Mouse (Mus musculus) macrophage (primary cell): ENCODE data around the gene Mrnip. TPM values are rescaled to one million over a fixed set of nuclear protein-coding genes. Genes with fewer than 3 reads are reported as not detected.
A peak's percentile ranks its signal among the peaks of the same experiment; 100 is the strongest.

Experiments used
- H3K27ac ChIP-seq: fragments of 350-480 bp; formaldehyde crosslinking; 2 replicates; pipeline ENCODE4 v1.9.0; 2021
- H3K36me3 ChIP-seq: fragments of 350-480 bp; formaldehyde crosslinking; 2 replicates; pipeline ENCODE4 v1.9.0; 2021; ENCODE audit errors: inconsistent target
- H3K4me3 ChIP-seq: fragments of 350-480 bp; formaldehyde crosslinking; 2 replicates; pipeline ENCODE4 v1.9.0; 2021; ENCODE audit errors: inconsistent target
- H3K79me2 ChIP-seq: fragments of 350-480 bp; formaldehyde crosslinking; 2 replicates; pipeline ENCODE4 v1.9.0; 2021; ENCODE audit errors: inconsistent target
- WGBS: methylation state at CpG from one replicate; pipeline ENCODE4 v1.1.7; 2026; ENCODE audit warnings: inconsistent platforms; ENCODE audit not compliant: missing documents; 5-methylcytosine and 5-hydroxymethylcytosine counted together
- polyA plus RNA-seq: library from polyadenylated mRNA; stranded (reverse); fragments of 250-400 nt; gene quantifications from 3 replicates; pipeline ENCODE4 v1.2.4, GENCODE M21; 2018; ENCODE audit warnings: inconsistent platforms

Gene Mrnip
- polyA plus RNA-seq, 1 experiment from 2014 or later = 4.9 TPM

DNA sequence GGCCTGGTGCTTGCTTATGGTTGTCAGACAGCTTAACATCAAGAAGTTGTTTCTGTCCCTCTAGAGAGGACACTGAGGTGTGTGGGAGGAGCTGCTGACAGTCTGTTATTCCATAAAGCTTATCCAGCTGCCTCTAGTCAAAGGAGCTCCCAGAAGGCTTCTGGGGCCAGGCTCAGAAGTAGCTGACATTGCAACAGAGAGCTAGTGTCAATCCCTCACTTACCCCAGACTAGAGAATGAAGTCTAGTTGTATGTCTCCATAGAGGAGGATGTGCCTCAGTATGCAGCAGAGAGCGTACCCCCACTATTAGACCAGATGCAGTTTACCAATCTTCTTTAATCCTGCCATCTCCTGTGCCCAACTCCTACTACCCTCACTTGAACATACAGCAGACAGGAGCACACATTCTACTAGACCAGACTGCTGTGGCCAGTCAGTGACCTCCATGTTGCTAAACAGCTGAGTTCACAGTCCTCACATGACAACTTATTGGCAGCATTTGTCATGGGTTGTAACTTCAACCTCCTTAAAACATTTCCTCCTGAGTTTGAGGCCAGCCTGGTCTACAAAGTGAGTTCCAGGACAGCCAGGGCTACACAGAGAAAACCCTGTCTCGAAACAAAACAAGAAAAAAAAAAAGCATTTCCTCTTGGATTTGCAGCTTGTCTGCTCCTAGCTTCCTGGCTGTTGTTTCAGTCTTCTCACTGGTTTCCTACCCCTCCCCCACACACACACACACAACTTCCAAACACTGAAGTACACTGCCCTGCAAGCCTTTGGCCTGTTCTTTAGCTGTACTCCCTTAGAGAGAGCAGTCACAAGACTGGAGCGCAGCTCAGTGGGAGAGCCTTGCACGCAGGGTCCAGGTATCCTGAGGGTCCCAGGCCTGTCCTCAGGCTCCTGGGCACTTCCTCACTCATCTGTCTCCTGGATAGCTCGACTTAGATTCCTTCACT lies 4.6 kb downstream of the Mrnip start:
- WGBS = 77% methylated on average over 5 of the region's 5 CpGs
- Histone ChIP-seq H3K36me3 (no peaks in the 10 kb centered on the region), H3K79me2 (no peaks in the 10 kb centered on the region), H3K4me3 (no peak overlapping the region), H3K27ac (peak overlapping the region; percentile 1; the same call in 1 of the 2 replicates)

DNA sequence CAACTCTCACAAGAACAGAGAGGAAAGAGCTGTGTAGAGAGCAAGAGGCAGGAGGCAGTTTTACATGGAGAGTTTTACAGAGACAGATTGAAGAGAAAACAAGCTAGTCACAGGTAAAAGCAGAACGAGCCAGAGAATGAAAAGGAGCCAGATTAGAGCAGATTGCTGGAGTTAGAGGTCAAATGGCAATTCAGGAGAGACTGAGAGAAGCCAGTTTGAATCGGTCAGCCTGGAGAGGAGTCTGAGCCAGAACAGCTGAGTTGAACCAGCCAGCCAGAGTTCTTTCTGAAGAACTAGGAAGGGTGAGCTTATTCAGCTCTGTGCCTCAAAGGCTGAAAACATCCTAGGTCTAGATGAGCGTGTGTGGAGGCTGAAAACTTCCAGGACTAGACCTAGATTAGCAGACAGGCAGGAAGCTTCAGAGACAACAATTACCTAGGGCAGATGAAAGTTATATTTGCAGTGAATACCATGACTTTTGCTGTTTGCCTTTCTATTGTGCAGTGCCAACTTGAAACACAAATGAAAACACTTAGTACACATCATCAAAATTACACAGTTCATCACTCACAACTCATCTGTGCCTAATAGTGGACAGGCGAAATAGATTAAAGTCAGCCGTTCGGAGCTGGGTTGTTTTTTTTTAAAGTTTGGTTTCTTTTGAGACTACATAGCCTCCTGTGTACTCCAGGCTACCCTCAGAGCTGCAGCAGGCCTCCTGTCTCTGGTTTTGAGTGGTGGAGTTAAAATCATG lies 6.4 kb downstream of the Mrnip start:
- Histone ChIP-seq H3K79me2 (no peaks in the 10 kb centered on the region), H3K4me3 (no peak overlapping the region), H3K36me3 (no peaks in the 10 kb centered on the region), H3K27ac (no peak overlapping the region)
- WGBS = 94% methylated on average over 6 of the region's 6 CpGs

DNA sequence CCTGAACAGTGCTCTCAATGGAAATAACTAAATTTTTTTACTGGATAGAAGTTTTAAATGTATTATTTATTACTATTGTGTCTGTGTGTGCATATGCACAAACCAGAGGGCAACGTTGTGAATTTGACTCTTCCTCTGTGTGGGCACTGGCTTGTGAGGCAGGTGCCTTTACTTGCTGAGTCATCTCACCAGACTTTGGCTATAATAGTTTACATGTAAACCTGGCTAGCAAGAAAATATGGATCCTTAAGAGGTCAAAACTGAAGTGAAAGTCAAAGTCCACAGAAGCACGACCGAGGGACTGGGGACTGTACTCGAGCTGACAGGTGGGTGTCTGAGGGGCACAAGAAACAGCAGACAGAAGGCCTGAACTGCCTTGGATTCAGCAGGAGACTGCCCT lies 8.5 kb downstream of the Mrnip start:
- Histone ChIP-seq H3K79me2 (no peaks in the 10 kb centered on the region), H3K27ac (no peak overlapping the region), H3K36me3 (no peaks in the 10 kb centered on the region), H3K4me3 (no peak overlapping the region)
- 45% methylated on average over 4 of the region's 4 CpGs for WGBS

DNA sequence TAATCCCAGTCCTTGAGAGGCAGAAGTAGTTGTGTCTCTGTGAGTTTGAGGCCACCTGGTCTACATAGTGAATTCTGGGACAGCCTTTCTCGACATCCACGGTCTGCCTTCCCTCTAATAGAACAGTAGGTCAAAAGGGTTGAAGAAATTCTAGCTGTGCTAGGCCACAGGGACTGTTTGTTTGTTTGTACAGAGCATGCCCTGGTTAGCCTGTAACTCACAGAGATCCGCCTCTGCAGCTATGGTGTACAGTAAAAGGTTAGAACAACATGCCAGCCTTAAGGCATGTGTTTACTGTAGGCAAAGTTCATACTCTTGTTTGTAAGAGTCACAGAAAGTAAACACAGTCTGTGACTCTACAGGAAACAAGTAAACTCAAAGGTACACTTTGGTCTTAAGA lies 10.5 kb downstream of the Mrnip start:
- H3K36me3 ChIP-seq = no peaks in the 10 kb centered on the region
- no peak overlapping the region for H3K27ac ChIP-seq
- no peaks in the 10 kb centered on the region for H3K79me2 ChIP-seq
- WGBS = 96% methylated on average over 3 of the region's 3 CpGs
- H3K4me3 ChIP-seq = no peak overlapping the region

DNA sequence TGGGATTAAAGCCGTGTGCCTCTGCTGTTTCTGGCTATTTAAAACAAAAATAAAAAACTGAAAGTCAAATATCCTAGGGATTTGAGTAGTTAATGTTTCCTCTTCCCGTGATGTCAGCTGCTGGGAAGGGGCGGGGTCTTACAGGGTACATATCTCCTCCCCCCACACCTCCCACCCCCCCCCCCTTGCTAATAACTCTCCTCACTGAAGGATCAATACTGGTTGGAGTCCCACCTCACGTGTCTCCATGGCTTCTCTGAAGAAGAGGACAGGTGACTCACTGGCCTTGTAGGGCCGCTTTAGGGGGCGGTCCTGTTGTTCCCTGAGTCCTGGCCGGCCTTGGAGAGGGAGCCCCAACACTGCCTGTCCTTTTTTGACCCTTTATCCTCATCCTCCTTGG lies 14.4 kb downstream of the Mrnip start:
- H3K36me3 ChIP-seq = no peaks in the 10 kb centered on the region
- 97% methylated on average over 7 of the region's 7 CpGs for WGBS

DNA sequence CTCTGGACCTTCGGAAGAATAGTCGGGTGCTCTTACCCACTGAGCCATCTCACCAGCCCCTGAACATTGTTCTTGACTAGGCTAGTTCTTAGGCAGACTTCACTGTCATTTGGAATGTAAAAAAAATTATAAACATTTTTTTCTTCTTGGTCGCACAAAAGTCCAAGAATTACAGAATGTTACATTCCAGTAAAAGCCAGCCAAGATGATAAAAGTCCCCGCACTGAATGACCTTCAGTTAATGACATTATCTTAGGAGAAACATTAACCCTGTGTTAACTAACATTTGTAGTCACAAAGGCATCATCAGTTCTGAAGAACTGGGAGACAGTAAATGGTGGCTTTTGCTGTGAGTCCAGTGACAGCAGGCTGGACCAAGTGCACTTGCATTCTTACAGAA lies 16.1 kb downstream of the Mrnip start:
- Histone ChIP-seq H3K27ac (no peak overlapping the region), H3K36me3 (no peaks in the 10 kb centered on the region), H3K79me2 (no peaks in the 10 kb centered on the region), H3K4me3 (no peak overlapping the region)
- WGBS = 96% methylated on average over 3 of the region's 4 CpGs

More for the DNA sequence above, 14.4 kb downstream of the Mrnip start:
- Histone ChIP-seq H3K79me2 (no peaks in the 10 kb centered on the region), H3K4me3 (no peak overlapping the region), H3K27ac (no peak overlapping the region)

DNA sequence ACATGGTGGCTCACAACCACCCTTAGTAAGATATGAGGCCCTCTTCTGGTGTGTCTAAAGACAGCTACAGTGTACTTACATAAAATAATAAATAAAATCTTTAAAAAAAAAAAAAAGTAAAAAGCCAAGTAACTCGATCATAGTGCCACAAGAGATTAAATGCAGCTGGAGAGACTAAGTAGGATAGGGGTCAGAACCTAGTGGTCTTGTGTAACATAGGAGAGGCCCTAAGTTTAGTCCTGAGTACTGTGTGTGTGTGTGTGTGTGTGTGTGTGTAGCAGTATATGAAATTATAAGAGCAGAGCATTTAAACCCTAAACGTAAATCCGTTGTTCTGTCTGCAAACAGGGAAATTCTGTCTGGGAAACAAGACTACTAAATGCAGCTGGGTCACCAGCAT lies 18.0 kb downstream of the Mrnip start:
- Histone ChIP-seq H3K36me3 (no peaks in the 10 kb centered on the region), H3K79me2 (no peaks in the 10 kb centered on the region), H3K4me3 (no peak overlapping the region), H3K27ac (no peak overlapping the region)
- 100% methylated on average over 3 of the region's 3 CpGs for WGBS

DNA sequence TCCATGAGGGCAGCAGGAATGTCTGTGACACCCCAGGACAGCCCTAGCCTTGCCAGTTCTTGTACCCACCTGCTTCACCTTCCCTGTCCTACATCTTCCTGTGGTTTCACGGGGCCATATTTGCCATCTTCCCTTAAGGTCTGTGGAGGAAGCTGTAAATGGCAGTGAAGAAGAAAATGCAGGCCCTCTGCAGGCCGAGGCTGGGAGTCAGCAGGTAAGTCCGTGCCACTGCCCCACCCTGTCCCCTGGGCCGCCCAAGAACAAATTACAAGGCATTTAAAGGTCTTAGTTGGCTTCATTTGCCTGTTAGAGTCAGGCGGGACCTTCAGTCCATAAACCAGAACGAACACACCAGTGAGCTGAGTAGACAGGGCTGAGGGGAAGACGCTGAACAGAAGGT lies 19.8 kb downstream of the Mrnip start:
- 85% methylated on average over 7 of the region's 7 CpGs for WGBS
- Histone ChIP-seq H3K79me2 (no peaks in the 10 kb centered on the region), H3K36me3 (peaks cover 1% of the 10 kb centered on the region; the same call in 1 of the 2 replicates), H3K4me3 (no peak overlapping the region), H3K27ac (no peak overlapping the region)

DNA sequence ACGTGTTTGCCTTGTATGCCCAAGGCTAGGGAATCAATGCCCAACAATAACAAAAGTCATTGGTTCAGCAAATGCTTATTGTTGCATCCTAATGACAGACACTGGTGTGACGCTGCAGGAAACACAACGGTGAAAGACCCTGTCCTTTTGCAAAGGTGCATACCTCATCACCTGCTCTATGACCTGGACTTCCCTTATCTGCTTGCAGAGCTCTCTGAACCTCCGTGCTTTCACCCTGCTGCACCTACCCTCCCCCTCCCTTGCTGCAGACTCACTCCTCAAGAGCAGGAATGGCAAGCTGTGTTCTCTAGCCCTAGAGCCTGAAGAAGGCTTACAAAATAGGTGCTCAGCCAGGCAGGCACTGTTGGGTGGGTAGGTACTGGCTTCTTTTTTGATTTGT lies 20.5 kb downstream of the Mrnip start:
- no peaks in the 10 kb centered on the region for H3K79me2 ChIP-seq
- 86% methylated on average over 4 of the region's 4 CpGs for WGBS
- H3K36me3 ChIP-seq = peaks cover 8% of the 10 kb centered on the region
- H3K27ac ChIP-seq = no peak overlapping the region
- H3K4me3 ChIP-seq = no peak overlapping the region

DNA sequence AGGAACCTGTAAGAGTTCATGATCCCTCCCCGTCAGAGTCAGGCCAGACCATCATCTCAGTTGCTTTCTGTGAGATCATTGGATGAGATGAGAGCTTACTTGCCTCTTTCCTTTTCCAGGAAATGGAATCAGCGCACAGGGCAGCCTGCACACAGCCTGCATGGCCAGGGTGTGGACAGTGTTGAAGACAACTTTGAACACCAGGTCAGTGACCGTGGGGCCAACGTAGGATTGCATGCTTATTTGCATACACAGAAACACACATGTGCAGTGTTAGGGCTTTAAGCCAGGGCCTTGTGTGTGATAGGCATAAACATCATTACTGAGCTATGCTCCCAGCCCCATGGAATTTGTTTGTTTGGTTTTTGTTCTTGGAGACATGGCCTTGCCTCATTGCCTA lies 23.3 kb downstream of the Mrnip start:
- Histone ChIP-seq H3K36me3 (peaks cover 36% of the 10 kb centered on the region), H3K79me2 (no peaks in the 10 kb centered on the region), H3K27ac (no peak overlapping the region), H3K4me3 (no peak overlapping the region)
- 93% methylated on average over 4 of the region's 4 CpGs for WGBS

DNA sequence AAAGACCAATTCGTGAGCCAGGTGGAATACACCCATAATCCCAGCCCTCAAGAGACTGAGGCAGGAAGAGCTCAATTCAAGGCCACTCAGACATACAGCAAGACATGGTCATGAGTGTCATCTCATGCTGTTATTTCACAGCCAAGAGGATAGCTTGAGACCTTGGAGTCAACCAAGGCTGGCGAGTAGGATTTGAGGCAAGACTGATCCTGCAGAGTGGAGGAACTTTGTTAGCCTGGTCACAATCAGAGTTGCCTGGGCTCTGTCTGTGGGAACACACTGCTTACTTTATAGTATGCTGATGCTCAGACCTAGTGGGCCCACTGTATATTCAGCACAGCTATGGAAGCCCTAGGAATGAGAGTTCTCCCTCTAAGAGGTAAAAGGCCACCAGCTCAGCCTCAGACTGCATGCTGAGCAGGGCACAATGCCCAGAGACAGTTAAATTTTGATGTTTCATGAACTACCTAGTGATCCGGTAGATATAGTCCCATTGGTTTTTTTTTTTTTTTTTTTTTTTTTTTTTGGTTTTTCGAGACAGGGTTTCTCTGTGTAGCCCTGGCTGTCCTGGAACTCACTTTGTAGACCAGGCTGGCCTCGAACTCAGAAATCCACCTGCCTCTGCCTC lies 24.1 kb downstream of the Mrnip start:
- Histone ChIP-seq H3K27ac (no peak overlapping the region), H3K36me3 (peaks cover 44% of the 10 kb centered on the region), H3K4me3 (no peak overlapping the region), H3K79me2 (peaks cover under 1% of the 10 kb centered on the region; the same call in 1 of the 2 replicates)
- WGBS = 100% methylated on average over 2 of the region's 5 CpGs

DNA sequence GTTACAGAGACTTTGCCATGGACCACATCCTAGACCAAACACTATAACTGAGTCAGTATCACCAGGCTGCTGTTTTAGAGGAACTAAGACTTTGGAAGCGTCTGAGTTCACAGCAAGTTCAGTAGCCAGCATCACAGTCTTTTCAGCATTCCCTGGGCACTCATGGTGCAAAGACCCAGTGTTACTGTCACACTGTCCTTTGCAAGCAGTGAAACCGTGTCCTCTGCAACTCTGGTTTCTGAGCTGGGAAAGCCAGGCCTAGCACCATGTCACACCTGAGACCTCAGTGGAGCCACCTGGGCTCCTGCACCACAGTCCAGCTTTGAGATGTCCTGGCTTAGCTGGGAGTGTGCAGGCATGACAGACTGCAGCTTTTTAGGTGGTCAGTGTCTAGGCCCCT lies 24.7 kb downstream of the Mrnip start:
- 97% methylated on average over 2 of the region's 2 CpGs for WGBS
- Histone ChIP-seq H3K79me2 (peaks cover 6% of the 10 kb centered on the region; the same call in 1 of the 2 replicates), H3K4me3 (no peak overlapping the region), H3K27ac (no peak overlapping the region), H3K36me3 (peaks cover 48% of the 10 kb centered on the region)

DNA sequence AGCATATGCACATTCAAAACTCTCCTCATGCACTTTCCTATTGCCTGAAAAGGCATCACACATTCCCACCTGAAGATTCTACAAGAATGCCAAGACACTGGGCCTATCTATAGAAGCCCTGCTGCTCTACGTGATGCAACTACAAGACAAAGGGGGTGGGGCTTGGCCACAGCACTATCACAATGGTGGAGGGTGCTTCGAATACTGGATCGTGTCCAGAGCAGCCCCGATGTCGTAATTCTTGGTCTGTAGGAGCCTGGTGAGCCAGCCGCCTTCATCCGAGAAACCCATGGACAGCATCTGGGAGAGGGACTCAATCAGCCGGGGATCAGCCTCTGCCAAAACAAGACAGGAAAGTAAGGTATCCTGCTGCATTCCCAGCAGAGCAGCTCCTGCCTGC lies 26.4 kb downstream of the Mrnip start:
- Histone ChIP-seq H3K36me3 (peaks cover 65% of the 10 kb centered on the region), H3K79me2 (peaks cover 23% of the 10 kb centered on the region), H3K27ac (no peak overlapping the region), H3K4me3 (no peak overlapping the region)
- WGBS = 45% methylated on average over 8 of the region's 8 CpGs

DNA sequence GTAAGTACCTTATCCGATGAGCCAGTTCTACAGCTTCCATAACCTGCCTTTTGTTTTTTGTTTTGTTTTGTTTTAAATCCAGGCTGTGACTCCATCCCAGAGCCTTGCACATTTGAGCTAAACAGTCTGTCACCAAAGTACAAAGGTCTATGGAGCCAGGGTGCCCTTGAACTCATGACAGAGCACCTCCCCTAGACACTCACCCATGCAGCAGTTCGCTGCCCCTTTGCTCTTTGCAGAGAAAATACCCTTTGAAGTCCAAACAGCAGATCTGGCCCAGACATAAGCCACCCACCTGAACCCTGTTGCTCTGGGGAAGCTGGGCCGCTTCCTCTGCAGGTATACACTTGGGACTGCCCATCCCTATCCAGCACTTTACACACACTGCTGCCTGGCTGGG lies 27.3 kb downstream of the Mrnip start:
- Histone ChIP-seq H3K36me3 (peaks cover 75% of the 10 kb centered on the region), H3K4me3 (no peak overlapping the region), H3K27ac (no peak overlapping the region), H3K79me2 (peaks cover 33% of the 10 kb centered on the region)
- WGBS = 98% methylated on average over 3 of the region's 3 CpGs
